Mouse (Mus musculus): ENCODE results near the gene Ppm1j.
"Not testable (repeated sequence)": the region's sequence is repeated elsewhere in the genome, so short reads cannot be mapped to it uniquely, and the experiment has no call there.

The Ppm1j gene

DNA sequence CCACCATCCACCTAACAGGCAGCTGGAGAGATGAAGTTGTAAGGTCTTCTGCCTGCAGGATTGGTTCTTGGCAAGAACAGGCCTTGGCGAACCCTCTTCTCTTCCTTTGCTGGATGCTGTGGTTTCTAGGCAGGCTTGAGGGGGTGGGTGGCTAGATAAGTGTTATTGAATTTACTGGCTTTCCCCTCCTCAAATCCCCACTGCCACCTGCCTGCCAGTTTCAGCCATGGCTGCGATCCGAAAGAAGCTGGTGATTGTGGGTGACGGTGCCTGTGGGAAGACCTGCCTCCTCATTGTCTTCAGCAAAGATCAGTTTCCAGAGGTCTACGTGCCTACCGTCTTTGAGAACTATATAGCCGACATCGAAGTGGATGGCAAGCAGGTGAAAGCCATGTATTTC lies 10.8 kb downstream of the Ppm1j start:
- DNase-seq (ENCODE audit: low read depth, low spot score), result no peak
- H3K27me3 ChIP-seq (ENCODE audit: control insufficient read depth, insufficient read depth, low read length, poor library complexity, severe bottlenecking), result no peaks in the 10 kb centered on the region

DNA sequence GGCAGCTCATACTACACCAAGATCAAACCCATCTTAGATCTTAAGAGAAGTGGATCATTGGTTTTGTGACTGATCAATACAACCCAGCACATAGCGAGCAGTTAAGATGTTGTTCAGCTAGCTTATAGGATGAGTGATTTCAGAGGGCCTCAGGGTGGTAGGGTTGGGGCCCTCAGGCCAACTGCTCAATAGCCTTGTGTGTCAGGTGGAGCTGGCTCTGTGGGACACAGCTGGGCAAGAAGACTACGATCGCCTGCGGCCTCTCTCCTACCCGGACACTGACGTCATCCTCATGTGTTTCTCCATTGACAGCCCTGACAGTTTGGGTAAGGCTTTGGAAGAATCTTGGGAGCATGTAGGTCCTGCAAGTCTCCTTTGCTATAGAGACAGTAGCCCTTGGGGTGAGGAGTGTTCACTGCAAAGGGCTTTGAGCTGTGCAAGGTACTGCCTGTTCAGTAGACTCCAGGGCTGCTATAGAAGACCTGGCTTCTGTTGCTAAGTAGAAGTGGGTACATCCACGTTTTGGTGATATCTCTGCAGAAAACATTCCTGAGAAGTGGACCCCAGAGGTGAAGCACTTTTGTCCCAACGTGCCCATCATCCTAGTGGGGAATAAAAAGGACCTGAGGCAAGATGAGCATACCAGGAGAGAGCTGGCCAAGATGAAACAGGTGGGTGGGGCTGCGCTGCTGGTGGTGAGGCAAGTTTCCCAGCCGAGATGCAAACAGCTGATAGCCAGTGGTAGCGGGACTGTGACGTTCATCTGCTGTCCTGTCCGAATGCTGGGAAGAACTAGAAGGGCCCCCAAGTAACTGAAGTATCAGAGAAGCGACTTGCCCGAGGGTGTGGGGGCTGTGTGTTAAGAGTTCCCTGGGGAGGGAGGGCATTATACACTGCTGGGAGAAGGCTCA lies 11.8 kb downstream of the Ppm1j start:
- DNase-seq (ENCODE audit: low read depth, low spot score), result no peak
- H3K36me3 ChIP-seq (ENCODE audit: control insufficient read depth, insufficient read depth, low read length, poor library complexity, severe bottlenecking), result peaks cover 3% of the 10 kb centered on the region; the same call in 1 of the 2 replicates
- no peaks in the 10 kb centered on the region for H3K27me3 ChIP-seq (ENCODE audit: control insufficient read depth, insufficient read depth, low read length, poor library complexity, severe bottlenecking)

More for the DNA sequence above, 10.8 kb downstream of the Ppm1j start:
- H3K36me3 ChIP-seq (ENCODE audit: control insufficient read depth, insufficient read depth, low read length, poor library complexity, severe bottlenecking), result peaks cover 3% of the 10 kb centered on the region; the same call in 1 of the 2 replicates

DNA sequence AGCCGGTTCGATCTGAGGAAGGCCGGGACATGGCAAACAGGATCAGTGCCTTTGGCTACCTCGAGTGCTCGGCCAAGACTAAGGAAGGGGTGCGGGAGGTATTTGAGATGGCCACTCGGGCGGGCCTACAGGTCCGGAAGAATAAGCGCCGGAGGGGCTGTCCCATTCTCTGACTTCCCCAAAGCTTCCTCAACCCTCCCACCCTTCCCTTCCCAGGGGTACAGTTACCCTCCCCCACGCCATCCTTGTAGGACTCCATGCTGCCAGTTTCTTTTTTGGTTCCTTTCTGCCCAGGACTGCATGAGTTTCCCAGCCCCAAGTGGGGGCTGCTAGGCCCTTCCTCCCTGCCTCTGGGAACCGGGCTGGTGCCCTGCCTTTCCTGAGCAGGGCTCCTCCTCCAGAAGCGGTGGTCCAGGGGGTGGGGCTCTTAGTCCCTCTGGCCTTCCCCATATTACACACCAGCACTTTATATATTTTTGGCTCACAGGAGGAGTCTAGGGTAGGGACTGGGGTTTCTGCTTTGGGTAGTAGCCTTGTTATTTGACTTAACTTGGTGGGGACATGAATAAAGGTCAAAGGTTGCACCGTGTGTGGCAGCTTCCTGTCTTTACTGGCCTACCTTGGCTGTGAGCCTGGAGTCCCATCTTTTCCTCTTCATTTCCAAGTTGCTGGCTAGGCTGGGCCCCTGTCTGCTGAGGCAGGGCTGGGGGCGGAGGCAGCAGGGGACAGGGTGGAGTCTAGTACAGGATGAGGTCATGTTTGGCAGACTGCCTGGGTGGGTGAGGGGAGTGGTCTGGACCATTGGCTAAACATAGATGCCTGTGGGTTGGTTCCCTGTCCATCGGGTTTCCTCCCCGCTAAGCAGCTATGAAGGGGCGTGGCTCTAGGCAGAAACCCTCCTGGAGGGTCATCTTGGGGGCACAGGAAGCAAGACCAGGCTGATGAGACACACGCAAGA lies 13.3 kb downstream of the Ppm1j start:
- peak; percentile 26 for DNase-seq (ENCODE audit: low read depth, low spot score)
- Histone ChIP-seq H3K27me3 (ENCODE audit: control insufficient read depth, insufficient read depth, low read length, poor library complexity, severe bottlenecking) (no peaks in the 10 kb centered on the region), H3K36me3 (ENCODE audit: control insufficient read depth, insufficient read depth, low read length, poor library complexity, severe bottlenecking) (peaks cover 3% of the 10 kb centered on the region; the same call in 1 of the 2 replicates)

DNA sequence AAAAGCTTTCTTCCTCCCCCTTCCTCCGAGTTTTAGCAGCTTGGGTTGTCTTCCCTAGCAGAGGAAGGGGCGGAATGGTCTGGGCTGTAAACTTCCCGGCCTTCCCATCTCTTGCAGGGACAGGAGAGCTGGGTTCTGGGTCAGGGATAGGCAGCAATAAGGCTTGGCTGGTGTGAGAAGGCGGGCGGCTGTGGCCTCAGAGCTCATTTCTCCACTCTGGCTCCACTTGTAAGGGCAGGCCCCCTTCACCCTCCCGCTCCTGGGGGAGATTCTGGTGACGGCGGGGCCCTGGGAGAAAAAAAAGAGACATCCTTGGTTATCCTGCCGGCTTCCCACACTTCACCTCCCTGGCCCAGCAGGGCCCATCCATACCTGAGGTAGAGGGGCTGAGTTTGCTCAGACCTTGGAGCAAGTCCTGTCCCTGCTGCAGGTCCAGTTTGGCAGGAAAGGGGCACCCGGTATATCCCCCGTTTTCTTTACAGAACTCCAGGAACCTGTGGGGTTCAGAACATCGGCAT lies 14.2 kb downstream of the Ppm1j start:
- no peak for DNase-seq (ENCODE audit: low read depth, low spot score)
- Histone ChIP-seq H3K27me3 (ENCODE audit: control insufficient read depth, insufficient read depth, low read length, poor library complexity, severe bottlenecking) (no peaks in the 10 kb centered on the region), H3K36me3 (ENCODE audit: control insufficient read depth, insufficient read depth, low read length, poor library complexity, severe bottlenecking) (peaks cover 3% of the 10 kb centered on the region; the same call in 1 of the 2 replicates)

DNA sequence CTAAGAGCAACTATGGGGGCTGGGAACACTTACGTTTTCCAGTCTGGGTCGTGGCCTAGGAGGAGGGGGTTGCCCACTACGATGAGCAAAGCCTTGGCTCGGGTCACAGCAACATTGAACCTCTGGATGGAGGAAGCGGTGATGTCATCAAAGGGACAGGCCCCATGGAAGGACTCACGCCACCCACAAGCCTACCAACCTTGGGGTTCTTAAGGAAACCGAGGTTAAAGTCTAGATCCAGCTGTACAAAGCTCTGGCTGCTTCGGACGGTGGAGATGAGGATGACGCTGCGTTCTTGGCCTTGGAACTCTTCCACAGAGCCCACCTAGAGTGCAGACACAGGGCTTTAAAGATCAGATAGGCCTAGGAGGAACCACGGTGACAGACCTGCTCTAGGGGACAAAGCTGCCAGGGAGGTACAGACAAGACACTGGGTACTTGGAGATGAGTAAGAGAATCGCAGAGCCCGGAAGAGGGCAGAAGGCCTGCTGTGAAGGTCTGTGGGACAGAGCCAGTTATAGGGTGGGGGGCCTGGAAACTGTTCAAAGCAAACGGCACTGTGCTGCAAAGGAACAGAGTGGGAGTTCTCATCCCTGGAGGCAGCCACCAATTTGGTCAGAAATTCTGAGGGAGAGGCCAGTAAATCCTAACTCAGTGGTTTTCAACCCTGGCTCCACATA lies 14.9 kb downstream of the Ppm1j start:
- DNase-seq (ENCODE audit: low read depth, low spot score), result no peak
- Histone ChIP-seq H3K27me3 (ENCODE audit: control insufficient read depth, insufficient read depth, low read length, poor library complexity, severe bottlenecking) (no peaks in the 10 kb centered on the region), H3K36me3 (ENCODE audit: control insufficient read depth, insufficient read depth, low read length, poor library complexity, severe bottlenecking) (peaks cover 6% of the 10 kb centered on the region; the same call in 1 of the 2 replicates)

DNA sequence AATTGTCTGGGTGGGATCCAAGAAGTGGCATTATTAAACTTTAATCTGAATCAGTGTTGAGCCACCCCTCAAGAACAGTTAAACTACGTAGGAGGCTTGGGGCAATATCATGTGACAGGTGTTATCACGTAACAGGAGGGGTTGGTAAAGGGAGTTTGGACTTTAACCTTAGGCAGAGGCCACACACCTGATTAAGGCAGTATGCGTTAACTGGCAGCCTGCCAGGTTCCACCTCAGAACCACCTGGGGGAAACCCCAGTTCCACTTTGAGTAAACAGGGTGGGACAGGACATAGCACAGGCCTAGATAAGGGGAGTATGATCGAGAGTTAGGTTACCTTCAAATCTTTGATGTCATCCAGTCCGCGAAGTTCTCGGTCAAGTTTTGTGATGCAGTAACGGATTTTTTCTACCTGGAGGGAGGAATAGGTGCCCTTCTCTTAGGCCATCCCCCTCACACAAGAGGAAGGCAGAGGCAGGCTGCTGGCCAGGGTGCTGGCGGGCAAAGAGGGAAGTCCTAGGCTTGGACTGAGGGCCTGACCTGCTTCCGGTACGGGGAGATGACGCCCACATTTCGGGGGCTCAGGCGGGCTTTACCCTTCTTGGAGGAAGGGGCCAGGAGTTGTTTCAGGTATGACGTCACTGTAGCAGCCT lies 15.7 kb downstream of the Ppm1j start:
- DNase-seq (ENCODE audit: low read depth, low spot score), result peak; percentile 27
- Histone ChIP-seq H3K27me3 (ENCODE audit: control insufficient read depth, insufficient read depth, low read length, poor library complexity, severe bottlenecking) (no peaks in the 10 kb centered on the region), H3K36me3 (ENCODE audit: control insufficient read depth, insufficient read depth, low read length, poor library complexity, severe bottlenecking) (peaks cover 7% of the 10 kb centered on the region; the same call in 1 of the 2 replicates)

DNA sequence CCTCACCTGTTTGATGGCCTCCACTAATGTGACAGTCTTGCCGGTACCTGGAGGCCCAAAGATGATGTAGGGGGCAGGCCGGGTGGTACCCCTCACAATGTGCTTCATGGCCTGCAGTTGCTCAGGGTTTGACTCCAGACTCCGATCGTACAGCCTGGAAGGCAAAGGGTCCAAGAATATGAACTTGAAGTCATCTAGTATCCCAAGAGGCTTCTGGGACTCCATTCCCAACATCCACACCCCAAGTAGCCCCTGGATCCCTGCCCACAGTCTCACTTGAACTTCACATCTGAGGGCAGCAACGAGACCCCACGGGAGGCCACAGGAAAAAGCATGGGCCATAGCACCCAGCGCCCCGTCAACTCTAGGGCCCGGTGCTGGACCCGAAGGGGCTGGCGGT lies 19.8 kb downstream of the Ppm1j start:
- Histone ChIP-seq H3K36me3 (ENCODE audit: control insufficient read depth, insufficient read depth, low read length, poor library complexity, severe bottlenecking) (peaks cover 6% of the 10 kb centered on the region), H3K27me3 (ENCODE audit: control insufficient read depth, insufficient read depth, low read length, poor library complexity, severe bottlenecking) (no peaks in the 10 kb centered on the region)
- no peak for DNase-seq (ENCODE audit: low read depth, low spot score)

DNA sequence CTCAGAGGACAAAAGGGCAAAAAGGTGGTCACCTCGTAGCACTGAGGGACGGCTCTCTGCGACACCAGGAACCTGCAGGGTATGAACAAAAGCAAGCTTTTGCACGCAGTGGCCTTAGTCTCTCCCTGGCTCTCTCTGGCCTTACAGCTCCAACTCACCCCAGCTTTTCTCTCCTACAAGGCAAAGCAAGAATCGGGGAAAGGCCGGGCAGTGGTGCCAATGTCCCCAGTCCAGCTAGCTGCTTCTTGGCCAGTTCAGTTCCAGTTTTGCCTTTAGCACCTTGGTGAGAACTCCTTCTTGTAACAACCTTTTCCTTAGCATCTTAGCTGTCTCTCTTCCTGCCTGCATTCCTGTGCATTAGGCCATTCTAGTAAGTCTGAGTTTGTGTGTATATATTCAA lies 20.6 kb downstream of the Ppm1j start:
- peaks cover 6% of the 10 kb centered on the region for H3K36me3 ChIP-seq (ENCODE audit: control insufficient read depth, insufficient read depth, low read length, poor library complexity, severe bottlenecking)
- DNase-seq (ENCODE audit: low read depth, low spot score), result no peak

DNA sequence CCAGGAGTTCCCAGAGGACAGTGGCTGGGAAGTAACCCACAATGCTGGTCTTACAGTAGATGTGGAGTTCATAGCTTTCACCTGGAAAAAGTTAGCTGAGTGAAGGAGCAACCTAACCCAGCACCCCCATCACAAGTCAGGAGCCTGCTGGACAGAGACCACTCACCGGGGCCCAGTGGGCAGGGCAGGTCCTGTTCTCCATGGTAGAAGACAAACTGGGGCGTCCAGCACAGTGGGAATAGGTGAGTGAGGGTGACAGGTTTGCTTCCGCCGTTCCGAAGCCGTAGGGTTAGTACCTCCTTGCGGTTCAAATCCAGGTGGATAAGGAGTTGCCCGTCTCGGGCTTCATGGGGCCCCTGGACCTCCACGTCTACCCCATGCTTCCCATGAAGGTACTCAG lies 23.5 kb downstream of the Ppm1j start:
- H3K27me3 ChIP-seq (ENCODE audit: control insufficient read depth, insufficient read depth, low read length, poor library complexity, severe bottlenecking), result no peaks in the 10 kb centered on the region
- H3K36me3 ChIP-seq (ENCODE audit: control insufficient read depth, insufficient read depth, low read length, poor library complexity, severe bottlenecking), result peaks cover 6% of the 10 kb centered on the region
- DNase-seq (ENCODE audit: low read depth, low spot score), result no peak

More for the DNA sequence above, 20.6 kb downstream of the Ppm1j start:
- no peaks in the 10 kb centered on the region for H3K27me3 ChIP-seq (ENCODE audit: control insufficient read depth, insufficient read depth, low read length, poor library complexity, severe bottlenecking)

DNA sequence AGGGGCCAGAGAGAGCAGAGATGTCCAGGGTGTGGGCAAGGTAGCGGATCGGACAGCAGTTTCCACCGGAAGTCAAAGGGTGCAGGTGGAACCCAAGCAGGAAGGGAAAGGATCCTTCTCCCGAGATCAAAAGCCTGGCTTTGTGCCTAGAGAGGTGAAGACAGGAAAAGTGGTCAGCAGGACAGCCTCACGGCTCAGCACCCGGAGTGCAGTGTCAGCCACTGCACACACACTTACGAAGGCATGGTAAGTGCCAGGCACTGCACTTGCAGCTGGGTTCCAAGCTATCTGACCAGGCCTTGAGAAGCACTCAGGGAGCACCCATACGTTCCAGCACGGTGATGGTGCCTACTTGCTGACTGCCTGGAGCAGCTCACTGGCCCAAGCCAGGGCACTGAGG lies 24.7 kb downstream of the Ppm1j start:
- Histone ChIP-seq H3K36me3 (ENCODE audit: control insufficient read depth, insufficient read depth, low read length, poor library complexity, severe bottlenecking) (peaks cover 6% of the 10 kb centered on the region), H3K27me3 (ENCODE audit: control insufficient read depth, insufficient read depth, low read length, poor library complexity, severe bottlenecking) (no peaks in the 10 kb centered on the region)
- DNase-seq (ENCODE audit: low read depth, low spot score), result no peak

DNA sequence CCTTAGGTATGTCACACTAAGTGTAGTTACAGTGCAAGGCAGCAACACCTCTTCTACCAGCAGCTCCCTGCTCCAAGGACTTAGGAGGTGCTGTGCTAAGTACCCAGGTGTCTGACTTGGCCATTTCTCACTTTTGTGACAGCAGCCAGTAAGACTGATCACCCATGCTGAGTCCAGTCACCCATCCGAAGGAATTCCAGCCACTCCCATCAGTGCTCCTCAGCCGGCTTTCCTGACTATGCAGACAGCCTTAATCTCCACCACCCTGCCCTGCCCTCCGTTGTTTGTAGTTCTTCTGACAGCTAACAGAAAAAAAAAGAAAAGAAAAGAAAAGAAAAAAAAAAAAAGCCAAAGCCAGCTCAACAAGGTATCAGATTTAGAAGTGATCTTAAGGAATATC lies 30.9 kb downstream of the Ppm1j start:
- Histone ChIP-seq H3K27me3 (ENCODE audit: control insufficient read depth, insufficient read depth, low read length, poor library complexity, severe bottlenecking) (no peaks in the 10 kb centered on the region), H3K36me3 (ENCODE audit: control insufficient read depth, insufficient read depth, low read length, poor library complexity, severe bottlenecking) (no peaks in the 10 kb centered on the region)
- DNase-seq (ENCODE audit: low read depth, low spot score), result no peak

DNA sequence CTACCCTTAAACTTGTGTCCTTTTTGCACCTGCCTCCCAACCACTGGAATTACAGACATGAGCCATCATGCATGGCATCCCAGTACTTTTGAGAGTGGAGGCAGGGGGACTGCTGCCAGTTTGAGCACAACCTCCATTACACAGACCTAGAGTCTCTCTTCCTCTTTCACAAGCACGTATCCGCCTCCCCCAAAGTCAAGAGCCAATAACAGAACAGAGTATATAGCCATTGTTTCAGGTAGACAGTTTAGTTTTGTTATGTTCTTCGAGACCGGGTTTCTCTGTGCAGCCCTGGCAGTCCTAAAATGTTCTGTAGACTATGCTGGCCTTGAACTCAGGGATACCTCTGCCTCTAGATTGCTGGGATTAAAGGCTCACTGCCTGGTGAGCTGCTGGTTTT lies 31.4 kb downstream of the Ppm1j start:
- Histone ChIP-seq H3K36me3 (ENCODE audit: control insufficient read depth, insufficient read depth, low read length, poor library complexity, severe bottlenecking) (no peaks in the 10 kb centered on the region), H3K27me3 (ENCODE audit: control insufficient read depth, insufficient read depth, low read length, poor library complexity, severe bottlenecking) (no peaks in the 10 kb centered on the region)
- DNase-seq (ENCODE audit: low read depth, low spot score), result peak; percentile 36

DNA sequence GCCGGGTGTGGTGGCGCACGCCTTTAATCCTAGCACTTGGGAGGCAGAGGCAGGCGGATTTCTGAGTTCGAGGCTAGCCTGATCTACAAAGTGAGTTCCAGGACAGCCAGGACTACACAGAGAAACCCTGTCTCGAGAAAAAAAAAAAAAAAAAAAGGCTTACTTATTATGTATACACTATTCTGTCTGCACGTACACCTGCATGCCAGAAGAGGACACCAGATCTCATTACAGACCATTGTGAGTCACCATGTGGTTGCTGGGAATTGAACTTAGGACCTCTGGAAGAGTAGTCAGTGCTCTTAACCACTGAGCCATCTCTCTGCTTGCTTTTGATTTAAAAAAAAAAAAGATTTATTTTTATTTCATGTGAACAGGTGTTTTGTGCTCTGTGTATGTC lies 32.4 kb downstream of the Ppm1j start:
- H3K27me3 ChIP-seq (ENCODE audit: control insufficient read depth, insufficient read depth, low read length, poor library complexity, severe bottlenecking); DNase-seq (ENCODE audit: low read depth, low spot score); H3K36me3 ChIP-seq (ENCODE audit: control insufficient read depth, insufficient read depth, low read length, poor library complexity, severe bottlenecking): not testable (repeated sequence)

DNA sequence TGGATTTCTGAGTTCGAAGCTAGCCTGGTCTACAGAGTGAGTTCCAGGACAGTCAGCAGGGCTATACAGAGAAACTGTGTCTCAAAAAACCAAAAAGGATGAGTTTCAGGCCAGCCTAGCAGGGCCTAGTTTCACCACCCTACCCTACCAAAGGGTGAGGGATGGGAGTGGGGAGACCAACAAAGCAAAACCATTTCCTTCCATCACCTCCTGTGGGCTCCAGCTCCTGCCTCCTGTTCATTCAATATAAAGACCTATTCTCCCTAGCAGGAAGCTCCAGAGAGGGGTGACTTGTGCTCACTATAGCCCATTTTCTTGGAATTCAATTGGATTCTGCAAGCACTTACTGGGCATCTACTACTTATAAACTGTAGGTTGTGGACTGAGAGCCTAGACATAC lies 33.9 kb downstream of the Ppm1j start:
- Histone ChIP-seq H3K36me3 (ENCODE audit: control insufficient read depth, insufficient read depth, low read length, poor library complexity, severe bottlenecking) (no peaks in the 10 kb centered on the region), H3K27me3 (ENCODE audit: control insufficient read depth, insufficient read depth, low read length, poor library complexity, severe bottlenecking) (no peaks in the 10 kb centered on the region)
- no peak for DNase-seq (ENCODE audit: low read depth, low spot score)
